Mouse (Mus musculus) CH12.LX (cell line): ENCODE data around the gene Ndufa13. TPM values are rescaled to one million over a fixed set of nuclear protein-coding genes. Genes with fewer than 3 reads are reported as not detected.

Experiments used
- DNase-seq: peaks from one replicate; pipeline ENCODE4 v3.0.0-alpha.2; 2013; ENCODE audit errors: extremely low read depth
- H3K27ac ChIP-seq: 2 replicates; pipeline ENCODE4 v1.5.1; 2012; ENCODE audit warnings: low read depth, mild to moderate bottlenecking, control low read depth, moderate library complexity; ENCODE audit not compliant: insufficient read depth
- H3K27me3 ChIP-seq: replicated peaks from 2 replicates; pipeline ENCODE3; 2012; ENCODE audit warnings: inconsistent platforms
- H3K36me3 ChIP-seq, 2 experiments: replicated peaks in 1 of 2; 2 replicates each; pipeline versions ENCODE3 to v1.6.1; 2012; ENCODE audit warnings: inconsistent platforms in 1 of 2, low read length in 1 of 2, mild to moderate bottlenecking in 1 of 2, mixed read lengths in 1 of 2, moderate library complexity in 1 of 2; ENCODE audit not compliant: control insufficient read depth in 1 of 2, insufficient read depth in 1 of 2
- H3K4me1 ChIP-seq, 2 experiments: 2 replicates each; pipeline ENCODE4 v1.6.1; 2012; ENCODE audit warnings: inconsistent platforms in 1 of 2, moderate library complexity in 1 of 2; ENCODE audit not compliant: insufficient read depth in 2 of 2, control insufficient read depth in 1 of 2
- H3K4me2 ChIP-seq: 2 replicates; pipeline ENCODE4 v1.6.1; 2012; ENCODE audit warnings: low read depth, mild to moderate bottlenecking, control low read depth; ENCODE audit not compliant: poor library complexity, insufficient read depth, severe bottlenecking
- H3K4me3 ChIP-seq, 3 experiments: fragments of 150-350 bp in 1 of 3; sonication (generic) in 1 of 3; replicated peaks in 1 of 3; 2 replicates each; pipeline versions ENCODE3 to v1.5.1; 2011 to 2012; ENCODE audit warnings: low read depth in 2 of 3, low read length in 2 of 3, mild to moderate bottlenecking in 2 of 3, moderate library complexity in 2 of 3, control low read depth in 1 of 3, improper control_type of control experiment in 1 of 3, inconsistent platforms in 1 of 3, mixed read lengths in 1 of 3; ENCODE audit not compliant: poor library complexity in 1 of 3
- H3K79me2 ChIP-seq: replicated peaks from 2 replicates; pipeline ENCODE4 v1.6.1; 2012; ENCODE audit warnings: mild to moderate bottlenecking, moderate library complexity; ENCODE audit not compliant: control insufficient read depth, poor library complexity, insufficient read depth, severe bottlenecking; ENCODE audit errors: extremely low read depth
- H3K9ac ChIP-seq: 2 replicates; pipeline ENCODE4 v1.6.1; 2012; ENCODE audit warnings: low read depth, mild to moderate bottlenecking, control low read depth, moderate library complexity; ENCODE audit not compliant: insufficient read depth
- H3K9me3 ChIP-seq: replicated peaks from 2 replicates; pipeline ENCODE3; 2012; ENCODE audit warnings: low read length, inconsistent platforms, mixed read lengths
- CHD1 ChIP-seq: IDR thresholded peaks from 2 replicates; pipeline ENCODE4 v1.6.1; 2012; ENCODE audit warnings: low read depth, low read length, improper control_type of control experiment, inconsistent platforms
- CHD2 ChIP-seq: IDR thresholded peaks from 2 replicates; pipeline ENCODE4 v1.6.1; 2011; ENCODE audit warnings: low read length, improper control_type of control experiment
- CTCF ChIP-seq, 2 experiments: IDR thresholded peaks in 1 of 2; conservative IDR thresholded peaks in 1 of 2; 2 replicates each; pipeline ENCODE4 v1.5.1; 2011 to 2012; ENCODE audit warnings: low read depth in 2 of 2, low read length in 2 of 2, improper control_type of control experiment in 1 of 2, inconsistent platforms in 1 of 2, mild to moderate bottlenecking in 1 of 2, moderate library complexity in 1 of 2
- E2F4 ChIP-seq: IDR thresholded peaks from 2 replicates; pipeline ENCODE4 v1.6.1; 2011; ENCODE audit warnings: low read depth, low read length, improper control_type of control experiment; ENCODE audit not compliant: insufficient replicate concordance
- GABPA ChIP-seq: IDR thresholded peaks from 2 replicates; pipeline ENCODE4 v1.6.1; 2012; ENCODE audit warnings: low read depth, low read length, improper control_type of control experiment, inconsistent platforms; ENCODE audit not compliant: insufficient replicate concordance
- HCFC1 ChIP-seq: IDR thresholded peaks from 2 replicates; pipeline ENCODE4 v1.6.1; 2012; ENCODE audit warnings: low read depth, mild to moderate bottlenecking, inconsistent platforms, low read length, improper control_type of control experiment
- IRF4 ChIP-seq: IDR thresholded peaks from 2 replicates; pipeline ENCODE4 v1.6.1; 2014; ENCODE audit warnings: low read depth, mild to moderate bottlenecking, inconsistent platforms, low read length, improper control_type of control experiment
- KAT2A ChIP-seq: IDR thresholded peaks from 2 replicates; pipeline ENCODE4 v1.6.1; 2012; ENCODE audit warnings: low read length, improper control_type of control experiment, inconsistent platforms; ENCODE audit not compliant: insufficient replicate concordance
- MAFK ChIP-seq: IDR thresholded peaks from 2 replicates; pipeline ENCODE4 v1.6.1; 2011; ENCODE audit warnings: low read length, improper control_type of control experiment; ENCODE audit not compliant: insufficient replicate concordance
- MYC ChIP-seq: IDR thresholded peaks from 2 replicates; pipeline ENCODE4 v1.6.1; 2011; ENCODE audit warnings: low read depth, mild to moderate bottlenecking, improper control_type of control experiment, low read length
- NELFE ChIP-seq: IDR thresholded peaks from 2 replicates; pipeline ENCODE4 v1.6.1; 2011; ENCODE audit warnings: low read depth, low read length, improper control_type of control experiment
- NRF1 ChIP-seq: IDR thresholded peaks from 2 replicates; pipeline ENCODE4 v1.6.1; 2014; ENCODE audit warnings: low read depth, mild to moderate bottlenecking, inconsistent platforms, low read length, improper control_type of control experiment, moderate library complexity
- POLR2AphosphoS2 ChIP-seq: IDR thresholded peaks from 2 replicates; pipeline ENCODE4 v1.6.1; 2011; ENCODE audit warnings: low read depth, low read length, improper control_type of control experiment
- RAD21 ChIP-seq: IDR thresholded peaks from 2 replicates; pipeline ENCODE4 v1.6.1; 2011; ENCODE audit warnings: low read depth, mild to moderate bottlenecking, low read length, improper control_type of control experiment, moderate library complexity
- SIN3A ChIP-seq: IDR thresholded peaks from 2 replicates; pipeline ENCODE4 v1.6.1; 2012; ENCODE audit warnings: low read length, improper control_type of control experiment, inconsistent platforms
- TBP ChIP-seq: conservative IDR thresholded peaks from 2 replicates; pipeline ENCODE4 v1.6.1; 2011; ENCODE audit warnings: low read depth, low read length, improper control_type of control experiment
- TCF12 ChIP-seq: IDR thresholded peaks from 2 replicates; pipeline ENCODE4 v1.6.1; 2014; ENCODE audit warnings: low read depth, mild to moderate bottlenecking, inconsistent platforms, low read length, improper control_type of control experiment
- USF2 ChIP-seq: conservative IDR thresholded peaks from 2 replicates; pipeline ENCODE4 v1.6.1; 2011; ENCODE audit warnings: low read depth, low read length, improper control_type of control experiment
- ZC3H11A ChIP-seq: IDR thresholded peaks from 2 replicates; pipeline ENCODE4 v1.6.1; 2012; ENCODE audit warnings: low read depth, mild to moderate bottlenecking, inconsistent platforms, low read length, improper control_type of control experiment
- ZKSCAN1 ChIP-seq: IDR thresholded peaks from 2 replicates; pipeline ENCODE4 v1.6.1; 2012; ENCODE audit warnings: low read depth, inconsistent platforms, low read length, improper control_type of control experiment, borderline replicate concordance
- ZMIZ1 ChIP-seq: IDR thresholded peaks from 2 replicates; pipeline ENCODE4 v1.6.1; 2012; ENCODE audit warnings: low read depth, mild to moderate bottlenecking, inconsistent platforms, low read length, improper control_type of control experiment
- ZNF384 ChIP-seq: IDR thresholded peaks from 2 replicates; pipeline ENCODE4 v1.6.1; 2012; ENCODE audit warnings: low read depth, low read length, improper control_type of control experiment, inconsistent platforms
- dilution Hi-C: fragments of 300-500 bp; cut with MboI; formaldehyde crosslinking; loops from 2 replicates; pipeline ENCODE4 v1.14.3; 2020; ENCODE audit warnings: low sequenced_read_pairs; ENCODE audit not compliant: extremely low pct_unique_long_range_greater_than_20kb, extremely low pct_ligation_motif_present
- in situ Hi-C: fragments of 300-500 bp; cut with MboI; formaldehyde crosslinking; loops from 3 replicates; pipeline ENCODE4 v1.14.3; 2019; ENCODE audit warnings: low sequenced_read_pairs, low pct_ligation_motif_present, low pct_unique_long_range_greater_than_20kb, mixed read lengths
- polyA plus RNA-seq: library from polyadenylated mRNA; unstranded; fragments of >175 nt; gene quantifications from 2 replicates; pipeline ENCODE4 v1.2.1, GENCODE M21; 2012; ENCODE audit warnings: low read depth; ENCODE audit not compliant: insufficient read length
- total RNA-seq, 2 experiments: library from RNA; depleted of rRNA; stranded (reverse); fragments of 300-350 nt in 1 of 2; fragments of >200 nt in 1 of 2; gene quantifications; 2 replicates each; pipeline ENCODE4 v1.2.3; 2012 to 2014

The Ndufa13 gene
- total and polyA plus RNA-seq, 3 experiments: 74.7 to 177 (median 90.1) TPM

DNA sequence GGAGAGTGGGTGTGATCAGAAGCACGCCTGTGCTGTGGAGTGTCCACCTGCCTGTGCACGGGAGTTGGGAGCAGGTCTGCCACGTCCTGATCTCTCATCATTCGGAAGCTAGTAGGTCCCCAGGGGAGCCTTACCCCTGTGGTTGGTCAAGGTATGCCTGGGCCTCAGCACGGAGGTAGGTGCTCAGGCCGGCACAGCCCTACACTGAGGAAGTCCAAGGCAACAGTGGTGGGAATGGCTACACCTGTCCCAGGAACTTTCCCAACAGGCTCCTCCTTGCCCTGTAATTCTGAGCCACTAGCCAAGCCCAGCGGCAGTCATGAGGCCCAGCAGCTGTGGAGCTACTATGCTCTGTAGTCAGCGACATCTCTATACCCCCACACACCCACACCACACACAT is 22.7 kb downstream of the Ndufa13 start:
- no peak overlapping the region for H3K9ac ChIP-seq
- no peak overlapping the region for H3K27ac ChIP-seq
- TF ChIP-seq ZKSCAN1 (no peak), SIN3A (no peak), RAD21 (no peak), MAFK (no peak), ZC3H11A (no peak), TCF12 (no peak), MYC (no peak), NRF1 (no peak), ZNF384 (no peak)
- H3K9me3 ChIP-seq: peaks cover 31% of the 10 kb centered on the region
- no peaks in the 10 kb centered on the region for H3K4me1 ChIP-seq
- dilution Hi-C loops: no loop called here
- no peaks in the 10 kb centered on the region for H3K27me3 ChIP-seq
- H3K79me2 ChIP-seq: no peaks in the 10 kb centered on the region
- no peak overlapping the region for H3K4me2 ChIP-seq
- in situ Hi-C loops: no loop called here
- H3K36me3 ChIP-seq: peaks cover 0 to 20% of the 10 kb centered on the region in 2 experiments
- H3K4me3 ChIP-seq: no peak overlapping the region
- no peak for DNase-seq

DNA sequence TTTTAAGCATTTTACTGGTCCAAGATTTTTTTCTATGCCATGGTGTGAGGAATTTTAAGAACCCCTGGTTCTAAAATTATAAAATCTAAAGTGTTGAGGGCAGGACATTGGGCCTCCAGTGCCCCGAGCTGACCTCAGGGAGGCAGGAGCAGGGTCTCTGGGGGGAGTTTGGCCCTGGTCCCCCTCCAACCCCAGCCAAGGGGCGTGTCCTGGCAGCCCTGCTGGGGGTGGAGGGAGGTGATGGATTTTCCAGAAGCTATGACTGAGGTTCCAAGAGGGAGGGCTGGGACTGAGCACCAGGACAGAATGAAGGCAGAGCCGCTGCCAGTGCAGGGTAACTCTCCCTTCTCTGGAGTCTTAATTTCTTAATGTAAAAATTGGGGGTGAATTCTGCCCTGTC is 24.4 kb downstream of the Ndufa13 start:
- Histone ChIP-seq H3K27me3 (no peaks in the 10 kb centered on the region), H3K9ac (no peak overlapping the region), H3K27ac (no peak overlapping the region), H3K79me2 (no peaks in the 10 kb centered on the region), H3K4me3 (no peak overlapping the region), H3K9me3 (peaks cover 27% of the 10 kb centered on the region), H3K4me2 (no peak overlapping the region), H3K36me3 (peaks cover 0 to 20% of the 10 kb centered on the region in 2 experiments), H3K4me1 (no peaks in the 10 kb centered on the region)
- dilution Hi-C loops: no loop called here
- TF ChIP-seq HCFC1 (no peak), IRF4 (no peak), ZMIZ1 (no peak), RAD21 (no peak), ZC3H11A (no peak), ZKSCAN1 (no peak), CTCF (conservative IDR thresholded peaks at IDR 0.05 in 1 of 2, IDR thresholded peaks at IDR 0.05 in 1 of 2; ENCODE audit: low read depth in 2 of 2, low read length in 2 of 2) (no peak), CHD2 (no peak), SIN3A (no peak), TBP (no peak), ZNF384 (no peak), NELFE (no peak), MAFK (no peak), GABPA (no peak), E2F4 (no peak), CHD1 (no peak), POLR2AphosphoS2 (no peak), KAT2A (no peak), TCF12 (no peak), USF2 (no peak)
- DNase-seq: no peak
- in situ Hi-C loops: no loop called here
